In the genomic region with DNA sequence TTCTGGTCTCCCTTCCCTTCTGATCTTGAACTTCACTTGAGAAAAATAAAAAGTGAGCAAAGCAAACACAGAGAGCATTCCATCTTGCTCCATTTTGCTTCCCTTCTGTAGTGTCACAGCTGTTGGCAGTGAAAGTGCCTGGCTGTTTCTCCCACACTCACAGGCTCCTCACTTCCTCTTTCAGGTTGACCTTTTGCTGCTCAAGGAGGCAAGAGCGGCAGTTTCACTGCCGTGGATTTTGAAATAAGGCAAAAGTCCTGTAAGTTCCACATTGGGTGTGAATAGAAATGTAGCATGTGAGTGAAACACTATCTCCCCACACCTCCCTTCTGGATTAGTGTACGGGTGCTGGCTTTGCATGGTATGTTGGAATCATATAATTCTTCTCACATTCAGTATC, we compare ENCODE assay signal across 10 mouse cellular contexts.
A peak's percentile ranks its signal among the peaks of the same experiment; 100 is the strongest.
DNase-seq lines count a peak whose midpoint lies in the region; ATAC-seq and TF ChIP-seq lines count a peak whose summit lies in the region.
"Had no signal": no experiment of that assay in that cellular context is flagged by ENCODE, and none has a peak within 500 bp of the region (broad histone marks: within the 10 kb centered on the region; RNA-seq: fewer than 3 reads in every experiment).

No protein-coding gene starts in this region.

- H3K27ac ChIP-seq in liver, embryonic 11.5 days (ENCODE audit: low read depth, low read length): no peak overlapping the region
- H3K27ac ChIP-seq in midbrain, embryonic 11.5 days (ENCODE audit: low read depth, low read length): no peak overlapping the region
- no peak overlapping the region for H3K27ac ChIP-seq in hindbrain, postnatal 0 days
- H3K27ac ChIP-seq: embryonic facial prominence, embryonic 13.5 days had no signal

- no peak for ATAC-seq in liver, embryonic 11.5 days (replicated peaks; ENCODE audit: low FRiP score)
- ATAC-seq in hematopoietic stem cell, adult 5-6 weeks (replicated peaks in 1 of 2; ENCODE audit: insufficient read depth in 1 of 2, low FRiP score in 2 of 2, low TSS enrichment in 1 of 2, low read depth in 1 of 2, poor library complexity in 2 of 2, severe bottlenecking in 2 of 2): peak; percentile 93 to 97
- no peak for ATAC-seq in midbrain, embryonic 11.5 days (ENCODE audit: low FRiP score)
- no peak for ATAC-seq in hindbrain, postnatal 0 days

- H3K4me3 ChIP-seq in liver, embryonic 11.5 days (ENCODE audit: low read depth, low read length): no peak overlapping the region
- H3K4me3 ChIP-seq in midbrain, embryonic 11.5 days (ENCODE audit: low read depth, low read length): no peak overlapping the region
- no peak overlapping the region for H3K4me3 ChIP-seq in hindbrain, postnatal 0 days (ENCODE audit: low read length)
- H3K4me3 ChIP-seq: embryonic facial prominence, embryonic 13.5 days had no signal

- H3K4me1 ChIP-seq in liver, embryonic 11.5 days (replicated peaks; ENCODE audit: control insufficient read depth, insufficient read depth, low read length): no peaks in the 10 kb centered on the region
- no peaks in the 10 kb centered on the region for H3K4me1 ChIP-seq in midbrain, embryonic 11.5 days (ENCODE audit: control insufficient read depth, insufficient read depth, low read length)
- H3K4me1 ChIP-seq in hindbrain, postnatal 0 days (ENCODE audit: insufficient read depth, low read length): no peaks in the 10 kb centered on the region

- 61% methylated on average over 3 of the region's 3 CpGs for WGBS in liver, embryonic 11.5 days
- WGBS in midbrain, embryonic 11.5 days: 80% methylated on average over 3 of the region's 3 CpGs
- 79% methylated on average over 3 of the region's 3 CpGs for WGBS in hindbrain, postnatal 0 days

- H3K9me3 ChIP-seq in liver, embryonic 11.5 days (ENCODE audit: control insufficient read depth, low read length): no peaks in the 10 kb centered on the region
- H3K9me3 ChIP-seq in midbrain, embryonic 11.5 days (ENCODE audit: control insufficient read depth, low read length): no peaks in the 10 kb centered on the region
- no peaks in the 10 kb centered on the region for H3K9me3 ChIP-seq in hindbrain, postnatal 0 days (ENCODE audit: low read length)
- H3K9me3 ChIP-seq: embryonic facial prominence, embryonic 13.5 days had no signal

- TF ChIP-seq CTCF in hindbrain, postnatal 0 days (IDR thresholded peaks at IDR 0.05; ENCODE audit: low read depth): no peak

- H3K27me3 ChIP-seq in liver, embryonic 11.5 days (replicated peaks; ENCODE audit: control insufficient read depth, insufficient read depth, low read length): no peaks in the 10 kb centered on the region
- no peaks in the 10 kb centered on the region for H3K27me3 ChIP-seq in midbrain, embryonic 11.5 days (ENCODE audit: control insufficient read depth, insufficient read depth, low read length)
- H3K27me3 ChIP-seq in hindbrain, postnatal 0 days (ENCODE audit: insufficient read depth, low read length): no peaks in the 10 kb centered on the region
- H3K27me3 ChIP-seq: embryonic facial prominence, embryonic 13.5 days had no signal

- peak; percentile 16 for DNase-seq in liver
- no peak for DNase-seq in liver, embryonic 11.5 days (ENCODE audit: low spot score)
- peak; percentile 44 for DNase-seq in adipocyte (ENCODE audit: low spot score)
- peak; percentile 69 to 73 for DNase-seq in monocyte, adult 2 months (ENCODE audit: low read depth in 1 of 2, low spot score in 2 of 2)
- no peak for DNase-seq in midbrain, embryonic 11.5 days (ENCODE audit: low spot score, missing footprints)
- DNase-seq in hindbrain, postnatal 0 days (ENCODE audit: low spot score): no peak
- DNase-seq in c-Kit-positive CD71-positive TER-119-positive erythroid progenitor cells, embryonic 14.5 days (ENCODE audit: low spot score): no peak
- DNase-seq: gastrocnemius, postnatal 10 days had no signal

- H3K36me3 ChIP-seq in liver, embryonic 11.5 days (ENCODE audit: control insufficient read depth, insufficient read depth, low read length): no peaks in the 10 kb centered on the region
- H3K36me3 ChIP-seq in midbrain, embryonic 11.5 days (ENCODE audit: control insufficient read depth, insufficient read depth, low read length): no peaks in the 10 kb centered on the region
- H3K36me3 ChIP-seq in hindbrain, postnatal 0 days (ENCODE audit: insufficient read depth, low read length): no peaks in the 10 kb centered on the region
- H3K36me3 ChIP-seq: embryonic facial prominence, embryonic 13.5 days had no signal

- no peak overlapping the region for H3K4me2 ChIP-seq in liver, embryonic 11.5 days
- H3K4me2 ChIP-seq in midbrain, embryonic 11.5 days: no peak overlapping the region
- no peak overlapping the region for H3K4me2 ChIP-seq in hindbrain, postnatal 0 days (ENCODE audit: low read depth, low read length)
- H3K4me2 ChIP-seq: embryonic facial prominence, embryonic 13.5 days had no signal

- H3K9ac ChIP-seq in liver, embryonic 11.5 days (ENCODE audit: low read depth, low read length): no peak overlapping the region
- H3K9ac ChIP-seq in midbrain, embryonic 11.5 days (ENCODE audit: low read length): no peak overlapping the region
- H3K9ac ChIP-seq in hindbrain, postnatal 0 days (replicated peaks; ENCODE audit: low read length): no peak overlapping the region
- H3K9ac ChIP-seq: embryonic facial prominence, embryonic 13.5 days had no signal

Comparison
In these comparisons a context has a peak if more than half of its experiments do, and no peak if none do; other contexts are left out.
1. DNase-seq: peak in liver (single experiment), adipocyte (single experiment) and monocyte, adult 2 months (2 of 2); none in liver, embryonic 11.5 days (single experiment), midbrain, embryonic 11.5 days (single experiment), hindbrain, postnatal 0 days (single experiment) and c-Kit-positive CD71-positive TER-119-positive erythroid progenitor cells, embryonic 14.5 days (single experiment).
2. ATAC-seq: peak in hematopoietic stem cell, adult 5-6 weeks (2 of 2); none in liver, embryonic 11.5 days (single experiment), midbrain, embryonic 11.5 days (single experiment) and hindbrain, postnatal 0 days (single experiment).